Mouse (Mus musculus) limb, embryonic 15.5 days (tissue): ENCODE data around the gene H2-DMb2. TPM values are rescaled to one million over a fixed set of nuclear protein-coding genes. Genes with fewer than 3 reads are reported as not detected.
A peak's percentile ranks its signal among the peaks of the same experiment; 100 is the strongest.

Source experiments
- ATAC-seq: fragments of 200-750 bp; cut with Nextera tagmentation; 2 replicates; pipeline ENCODE4 v1.8.0; 2017; ENCODE audit warnings: low read depth, moderate TSS enrichment; ENCODE audit not compliant: insufficient number of reproducible peaks, low FRiP score, low TSS enrichment
- H3K27ac ChIP-seq: fragments of 300-500 bp; sonication (generic); 2 replicates; pipeline ENCODE4 v1.5.1; 2015; ENCODE audit warnings: moderate library complexity, mild to moderate bottlenecking, inconsistent platforms
- H3K27me3 ChIP-seq: fragments of 300-500 bp; sonication (generic); 2 replicates; pipeline ENCODE4 v1.6.1; 2015; ENCODE audit warnings: inconsistent platforms
- H3K36me3 ChIP-seq: fragments of 300-500 bp; sonication (generic); 2 replicates; pipeline ENCODE4 v1.6.1; 2015; ENCODE audit warnings: inconsistent platforms
- H3K4me1 ChIP-seq: fragments of 300-500 bp; sonication (generic); 2 replicates; pipeline ENCODE4 v1.6.1; 2015; ENCODE audit warnings: inconsistent platforms
- H3K4me2 ChIP-seq: fragments of 300-500 bp; sonication (generic); 2 replicates; pipeline ENCODE4 v1.6.1; 2015; ENCODE audit warnings: mild to moderate bottlenecking, inconsistent platforms
- H3K4me3 ChIP-seq: fragments of 300-500 bp; sonication (generic); 2 replicates; pipeline ENCODE4 v1.5.1; 2015; ENCODE audit warnings: mild to moderate bottlenecking, inconsistent platforms
- H3K9ac ChIP-seq: fragments of 300-500 bp; sonication (generic); 2 replicates; pipeline ENCODE4 v1.6.1; 2015; ENCODE audit warnings: inconsistent platforms
- H3K9me3 ChIP-seq: fragments of 300-500 bp; sonication (generic); 2 replicates; pipeline ENCODE4 v1.6.1; 2016; ENCODE audit warnings: inconsistent platforms
- WGBS: fragments of 180-500 bp; shearing (Covaris S2); methylation state at CpG from one replicate; pipeline ENCODE4 v1.1.7; 2015; 5-methylcytosine and 5-hydroxymethylcytosine counted together
- polyA plus RNA-seq: library from polyadenylated mRNA; unstranded; fragments of >200 nt; fragmentation: Nextera tagmentation; extraction: Ambion mirVana; gene quantifications from 2 replicates; pipeline ENCODE4 v1.2.1, GENCODE M21; 2015

The H2-DMb2 gene
- polyA plus RNA-seq, 1 experiment from 2014 or later = 0.38 TPM

DNA sequence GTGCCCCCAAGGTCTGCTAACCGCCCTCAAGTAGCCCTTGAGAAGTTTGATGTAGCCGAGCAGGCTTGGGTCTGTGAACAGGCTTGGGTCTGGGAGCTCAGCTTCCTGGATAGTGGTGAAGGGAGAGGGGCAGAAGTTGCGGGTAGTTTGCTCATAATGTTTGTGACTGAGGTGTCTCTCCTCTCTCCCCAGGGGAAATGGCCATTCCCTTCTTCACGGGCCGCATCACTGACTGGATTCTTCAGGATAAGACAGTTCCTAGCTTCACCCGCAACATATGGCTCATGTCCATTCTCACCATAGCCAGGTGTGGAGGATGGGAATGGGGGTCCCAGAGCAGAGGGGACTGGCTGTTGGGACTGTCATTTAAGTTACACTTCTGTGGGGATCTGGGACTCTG is 45.9 kb downstream of the H2-DMb2 start:
- Histone ChIP-seq H3K4me3 (no peak overlapping the region), H3K4me1 (peaks cover 18% of the 10 kb centered on the region), H3K9ac (no peak overlapping the region)

DNA sequence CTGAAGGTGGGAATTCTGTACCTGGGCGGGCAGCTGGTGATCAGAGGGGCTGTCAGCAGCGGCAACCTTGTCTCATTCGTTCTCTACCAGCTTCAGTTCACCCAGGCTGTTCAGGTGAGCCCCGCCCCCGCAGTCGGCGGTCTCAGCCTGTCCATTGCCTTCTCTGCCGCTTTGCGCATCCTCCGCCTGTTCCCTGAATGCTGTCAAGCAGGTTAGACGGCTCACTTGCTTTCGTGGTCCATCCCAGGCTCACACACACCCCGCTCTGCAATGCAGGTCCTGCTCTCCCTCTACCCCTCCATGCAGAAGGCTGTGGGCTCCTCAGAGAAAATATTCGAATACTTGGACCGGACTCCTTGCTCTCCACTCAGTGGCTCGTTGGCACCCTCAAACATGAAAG is 49.7 kb downstream of the H2-DMb2 start:
- Histone ChIP-seq H3K9ac (no peak overlapping the region), H3K4me1 (peaks cover 16% of the 10 kb centered on the region), H3K4me3 (no peak overlapping the region), H3K9me3 (no peaks in the 10 kb centered on the region), H3K36me3 (no peaks in the 10 kb centered on the region), H3K27ac (no peak overlapping the region), H3K27me3 (peaks cover 90% of the 10 kb centered on the region), H3K4me2 (no peak overlapping the region)
- 26% methylated on average over 16 of the region's 16 CpGs for WGBS
- ATAC-seq = no peak

More for the DNA sequence above, 45.9 kb downstream of the H2-DMb2 start:
- no peaks in the 10 kb centered on the region for H3K36me3 ChIP-seq
- no peak overlapping the region for H3K4me2 ChIP-seq
- H3K27ac ChIP-seq = no peak overlapping the region
- peaks cover 75% of the 10 kb centered on the region for H3K27me3 ChIP-seq
- 68% methylated on average over 6 of the region's 6 CpGs for WGBS
- no peaks in the 10 kb centered on the region for H3K9me3 ChIP-seq
- no peak for ATAC-seq

DNA sequence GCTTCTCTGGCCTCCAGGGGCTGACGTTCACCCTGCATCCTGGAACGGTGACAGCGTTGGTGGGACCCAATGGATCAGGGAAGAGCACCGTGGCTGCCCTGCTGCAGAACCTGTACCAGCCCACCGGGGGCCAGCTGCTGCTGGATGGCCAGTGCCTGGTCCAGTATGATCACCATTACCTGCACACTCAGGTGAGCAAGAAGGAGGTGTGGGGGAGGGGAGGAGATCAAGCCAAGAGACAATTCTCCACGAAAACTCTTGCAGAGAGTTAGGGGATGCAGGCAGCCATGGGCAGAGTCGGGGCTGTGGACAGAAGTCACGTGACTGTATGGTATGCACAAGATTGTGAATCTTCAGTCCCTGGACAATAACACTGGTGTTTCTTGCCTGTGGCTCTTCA is 50.4 kb downstream of the H2-DMb2 start:
- Histone ChIP-seq H3K9ac (no peak overlapping the region), H3K27me3 (peaks cover 91% of the 10 kb centered on the region), H3K9me3 (no peaks in the 10 kb centered on the region), H3K4me2 (no peak overlapping the region), H3K4me3 (no peak overlapping the region), H3K36me3 (no peaks in the 10 kb centered on the region), H3K4me1 (peaks cover 17% of the 10 kb centered on the region), H3K27ac (no peak overlapping the region)
- ATAC-seq = no peak
- 48% methylated on average over 8 of the region's 8 CpGs for WGBS

DNA sequence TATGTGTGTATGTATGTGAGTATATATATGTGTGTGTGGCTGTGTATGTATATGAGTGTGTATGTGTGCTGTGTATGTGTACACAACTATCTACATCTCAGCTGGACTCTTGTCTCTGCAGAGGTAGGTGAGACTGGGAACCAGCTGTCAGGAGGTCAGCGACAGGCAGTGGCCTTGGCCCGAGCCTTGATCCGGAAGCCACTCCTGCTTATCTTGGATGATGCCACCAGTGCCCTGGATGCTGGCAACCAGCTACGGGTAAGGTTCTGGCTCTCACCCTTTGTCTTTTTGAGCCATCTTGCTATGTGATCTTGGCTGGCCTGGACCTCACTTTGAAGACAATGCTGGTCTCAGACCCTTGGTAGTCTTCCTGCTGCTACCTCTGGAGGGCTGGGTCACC is 51.6 kb downstream of the H2-DMb2 start:
- no peak for ATAC-seq
- Histone ChIP-seq H3K4me2 (no peak overlapping the region), H3K36me3 (no peaks in the 10 kb centered on the region), H3K9ac (no peak overlapping the region), H3K4me3 (no peak overlapping the region), H3K9me3 (no peaks in the 10 kb centered on the region), H3K4me1 (peaks cover 17% of the 10 kb centered on the region), H3K27me3 (peaks cover 92% of the 10 kb centered on the region), H3K27ac (no peak overlapping the region)
- 92% methylated on average over 4 of the region's 4 CpGs for WGBS

DNA sequence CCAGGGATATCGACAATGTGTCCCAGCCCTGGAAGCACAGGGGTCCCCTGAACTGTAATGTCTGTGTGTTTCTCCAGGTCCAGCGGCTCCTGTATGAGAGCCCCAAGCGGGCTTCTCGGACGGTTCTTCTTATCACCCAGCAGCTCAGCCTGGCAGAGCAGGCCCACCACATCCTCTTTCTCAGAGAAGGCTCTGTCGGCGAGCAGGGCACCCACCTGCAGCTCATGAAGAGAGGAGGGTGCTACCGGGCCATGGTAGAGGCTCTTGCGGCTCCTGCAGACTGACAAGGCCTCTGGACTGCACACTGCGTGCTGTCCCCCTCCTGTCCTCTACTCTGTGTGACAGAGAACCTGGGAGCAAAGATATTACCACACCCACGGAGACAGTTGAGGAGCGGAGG is 53.4 kb downstream of the H2-DMb2 start:
- H3K36me3 ChIP-seq = no peaks in the 10 kb centered on the region
- no peaks in the 10 kb centered on the region for H3K9me3 ChIP-seq
- 40% methylated on average over 12 of the region's 12 CpGs for WGBS
- no peak overlapping the region for H3K27ac ChIP-seq
- H3K27me3 ChIP-seq = peaks cover 88% of the 10 kb centered on the region
- peaks cover 17% of the 10 kb centered on the region for H3K4me1 ChIP-seq
- no peak overlapping the region for H3K9ac ChIP-seq
- H3K4me3 ChIP-seq = no peak overlapping the region
- H3K4me2 ChIP-seq = no peak overlapping the region
- no peak for ATAC-seq

DNA sequence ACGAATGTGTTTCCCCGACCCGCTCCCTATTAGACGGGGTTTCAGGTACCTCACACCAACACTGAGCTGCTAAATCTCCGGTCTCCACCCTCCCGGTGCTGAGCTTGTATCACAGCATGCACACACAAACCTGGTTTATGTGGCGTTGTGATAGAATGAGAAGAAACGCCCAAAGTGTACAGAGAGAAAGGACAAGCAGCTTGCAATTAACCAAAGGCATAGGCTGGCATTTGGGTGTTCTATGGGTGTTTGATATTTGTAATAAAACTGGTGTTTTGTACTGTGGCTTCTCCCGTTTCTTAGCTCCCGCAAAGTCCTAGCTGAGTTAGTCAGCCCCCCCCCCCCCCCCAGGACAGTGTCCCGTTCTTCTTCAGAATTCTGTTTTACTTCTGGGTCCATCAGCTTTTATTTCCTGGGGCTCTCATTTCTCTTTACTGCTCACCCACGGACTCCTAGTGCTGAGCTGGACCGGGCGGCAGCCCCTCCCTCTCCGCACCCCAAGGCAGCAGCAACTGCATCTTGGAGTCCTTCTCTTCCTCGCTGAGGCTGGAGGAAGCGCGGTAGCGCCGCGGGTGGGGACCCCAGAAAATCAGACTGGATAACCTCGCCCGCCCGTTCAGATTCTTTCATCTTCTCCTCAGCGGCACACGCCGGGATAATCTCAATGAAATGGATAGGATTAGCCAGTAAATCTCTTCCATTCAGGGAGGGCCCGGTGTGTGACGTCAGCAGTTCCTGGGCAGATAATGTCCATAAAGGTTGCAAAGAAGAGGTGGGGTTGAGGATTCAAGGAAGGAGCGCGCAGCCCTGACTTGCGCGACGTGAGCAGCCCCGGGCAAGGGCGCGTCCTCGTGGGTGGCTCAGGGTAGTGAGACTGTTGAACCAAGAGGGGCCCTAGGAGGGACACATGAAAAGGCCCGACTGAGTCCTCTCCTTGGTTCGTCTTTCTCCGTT is 54.1 kb downstream of the H2-DMb2 start, which contains the start of gene Psmb8:
Gene Psmb8 (plus strand): TSS at position 781 of the 954 bp plus-strand sequence.
- peaks cover 81% of the 10 kb centered on the region for H3K27me3 ChIP-seq
- H3K4me1 ChIP-seq = peaks cover 17% of the 10 kb centered on the region
- H3K9ac ChIP-seq = 0 out of 2 replicates have a peak within 1 kb of the TSS, but pooled peaks have one; percentile 17
- H3K27ac ChIP-seq = no peak within 1 kb of the TSS
- H3K4me3 ChIP-seq = peak within 1 kb of the TSS; percentile 43
- no peaks in the 10 kb centered on the region for H3K36me3 ChIP-seq
- no peaks in the 10 kb centered on the region for H3K9me3 ChIP-seq
- peak; percentile 37; the same call in 1 of the 2 replicates for ATAC-seq
- H3K4me2 ChIP-seq = peak within 1 kb of the TSS; percentile 83
- 5% methylated on average over 41 of the region's 41 CpGs for WGBS

DNA sequence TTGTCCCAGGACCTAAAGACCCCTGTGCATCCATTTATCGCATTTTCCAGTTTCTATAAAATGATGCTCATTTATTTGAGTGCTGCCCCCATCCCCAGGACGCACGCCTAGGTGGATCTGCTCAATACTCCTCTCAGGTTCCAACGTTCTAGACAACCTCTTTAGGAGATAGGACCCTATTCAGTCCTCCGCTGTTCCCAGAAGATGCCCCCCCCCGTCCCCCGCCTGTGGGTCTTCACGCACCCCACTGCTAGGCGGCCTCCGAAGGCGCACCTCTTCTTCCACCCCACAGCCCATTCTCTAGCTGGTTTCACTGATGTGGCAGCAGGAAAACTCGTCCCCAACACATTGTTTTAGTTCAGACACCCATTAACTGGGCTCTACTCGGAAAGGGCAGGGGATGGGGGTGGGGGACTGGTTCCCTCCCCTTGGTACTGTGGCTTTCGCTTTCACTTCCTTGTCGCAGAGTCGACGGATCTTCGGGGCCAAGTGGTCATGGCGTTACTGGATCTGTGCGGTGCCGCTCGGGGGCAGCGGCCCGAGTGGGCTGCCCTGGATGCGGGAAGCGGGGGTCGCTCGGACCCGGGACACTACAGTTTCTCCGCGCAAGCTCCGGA is 54.9 kb downstream of the H2-DMb2 start:
- no peak for ATAC-seq
- Histone ChIP-seq H3K9me3 (no peaks in the 10 kb centered on the region), H3K4me1 (peaks cover 14% of the 10 kb centered on the region), H3K4me3 (peak overlapping the region; percentile 43), H3K36me3 (no peaks in the 10 kb centered on the region), H3K4me2 (peak overlapping the region; percentile 83), H3K9ac (no peak overlapping the region), H3K27ac (no peak overlapping the region), H3K27me3 (peaks cover 77% of the 10 kb centered on the region)
- WGBS = 2% methylated on average over 32 of the region's 32 CpGs

DNA sequence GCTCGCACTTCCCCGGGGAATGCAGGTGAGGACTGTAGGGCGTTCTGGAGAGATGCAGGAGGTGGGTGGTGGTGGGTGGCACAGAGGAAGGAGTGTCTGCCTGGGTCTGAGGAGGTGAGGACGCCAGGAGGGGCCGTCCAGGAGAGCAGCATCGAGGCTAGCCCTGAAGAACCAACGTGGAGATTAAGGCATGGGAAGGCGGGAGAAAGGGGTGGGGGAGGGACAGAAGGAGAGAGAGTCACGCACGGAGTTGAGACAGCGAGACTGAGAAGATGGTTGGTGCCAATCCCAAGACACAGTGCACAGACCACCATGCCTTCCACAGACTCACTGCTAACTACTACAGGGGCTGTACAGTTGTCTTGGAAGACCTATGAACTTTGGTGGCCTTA is 55.4 kb downstream of the H2-DMb2 start:
- no peak for ATAC-seq
- Histone ChIP-seq H3K27me3 (peaks cover 78% of the 10 kb centered on the region), H3K4me1 (peaks cover 14% of the 10 kb centered on the region), H3K9me3 (no peaks in the 10 kb centered on the region), H3K4me3 (peak overlapping the region; percentile 43), H3K27ac (no peak overlapping the region), H3K9ac (no peak overlapping the region), H3K36me3 (no peaks in the 10 kb centered on the region), H3K4me2 (peak overlapping the region; percentile 83)
- WGBS = 8% methylated on average over 11 of the region's 11 CpGs

DNA sequence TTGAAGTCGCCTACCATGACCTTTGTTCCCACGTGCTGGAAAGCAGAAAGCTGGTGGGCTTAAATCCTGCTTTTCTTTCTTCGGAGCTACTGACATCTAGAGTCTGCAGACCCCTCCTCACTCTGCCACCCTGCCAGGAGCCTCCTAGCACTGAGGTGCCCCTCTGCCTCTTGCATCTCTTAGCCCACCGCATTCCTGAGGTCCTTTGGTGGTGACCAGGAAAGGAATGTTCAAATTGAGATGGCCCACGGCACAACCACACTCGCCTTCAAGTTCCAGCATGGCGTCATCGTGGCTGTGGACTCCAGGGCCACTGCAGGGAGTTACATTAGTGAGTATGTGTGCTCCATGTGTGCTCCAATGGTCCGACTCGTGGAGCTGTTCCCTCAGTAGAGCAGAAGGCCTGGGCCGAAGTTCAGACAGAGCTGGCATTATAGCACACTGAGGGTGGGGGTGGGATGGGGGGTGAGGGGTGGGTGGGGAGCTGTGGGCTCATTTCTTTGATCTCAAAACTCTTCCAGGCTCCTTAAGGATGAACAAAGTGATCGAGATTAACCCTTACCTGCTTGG is 56.0 kb downstream of the H2-DMb2 start:
- Histone ChIP-seq H3K27ac (no peak overlapping the region), H3K4me3 (no peak overlapping the region), H3K4me2 (no peak overlapping the region), H3K36me3 (no peaks in the 10 kb centered on the region), H3K9ac (no peak overlapping the region), H3K9me3 (no peaks in the 10 kb centered on the region), H3K4me1 (peaks cover 14% of the 10 kb centered on the region), H3K27me3 (peaks cover 73% of the 10 kb centered on the region)
- ATAC-seq = no peak
- 63% methylated on average over 12 of the region's 12 CpGs for WGBS

DNA sequence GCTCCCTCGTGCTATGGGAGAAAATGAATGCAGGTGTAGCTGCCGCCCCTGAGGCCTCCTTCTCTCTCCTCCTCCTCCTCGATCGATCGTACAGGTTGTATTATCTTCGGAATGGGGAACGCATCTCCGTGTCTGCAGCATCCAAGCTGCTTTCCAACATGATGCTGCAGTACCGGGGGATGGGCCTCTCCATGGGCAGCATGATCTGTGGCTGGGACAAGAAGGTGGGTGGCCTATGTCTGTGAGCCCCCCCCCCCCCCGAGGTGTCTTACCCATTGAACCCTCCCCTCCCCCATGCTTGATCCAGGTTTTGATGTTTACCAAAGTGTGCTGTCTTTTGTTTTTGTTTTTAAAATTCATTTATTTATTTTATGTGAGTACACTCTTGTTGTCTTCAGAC is 56.9 kb downstream of the H2-DMb2 start:
- no peaks in the 10 kb centered on the region for H3K36me3 ChIP-seq
- H3K27me3 ChIP-seq = peaks cover 65% of the 10 kb centered on the region
- H3K4me1 ChIP-seq = peaks cover 17% of the 10 kb centered on the region
- 85% methylated on average over 10 of the region's 10 CpGs for WGBS
- no peak for ATAC-seq
- no peaks in the 10 kb centered on the region for H3K9me3 ChIP-seq
- no peak overlapping the region for H3K9ac ChIP-seq
- H3K4me3 ChIP-seq = no peak overlapping the region
- H3K4me2 ChIP-seq = no peak overlapping the region
- no peak overlapping the region for H3K27ac ChIP-seq

DNA sequence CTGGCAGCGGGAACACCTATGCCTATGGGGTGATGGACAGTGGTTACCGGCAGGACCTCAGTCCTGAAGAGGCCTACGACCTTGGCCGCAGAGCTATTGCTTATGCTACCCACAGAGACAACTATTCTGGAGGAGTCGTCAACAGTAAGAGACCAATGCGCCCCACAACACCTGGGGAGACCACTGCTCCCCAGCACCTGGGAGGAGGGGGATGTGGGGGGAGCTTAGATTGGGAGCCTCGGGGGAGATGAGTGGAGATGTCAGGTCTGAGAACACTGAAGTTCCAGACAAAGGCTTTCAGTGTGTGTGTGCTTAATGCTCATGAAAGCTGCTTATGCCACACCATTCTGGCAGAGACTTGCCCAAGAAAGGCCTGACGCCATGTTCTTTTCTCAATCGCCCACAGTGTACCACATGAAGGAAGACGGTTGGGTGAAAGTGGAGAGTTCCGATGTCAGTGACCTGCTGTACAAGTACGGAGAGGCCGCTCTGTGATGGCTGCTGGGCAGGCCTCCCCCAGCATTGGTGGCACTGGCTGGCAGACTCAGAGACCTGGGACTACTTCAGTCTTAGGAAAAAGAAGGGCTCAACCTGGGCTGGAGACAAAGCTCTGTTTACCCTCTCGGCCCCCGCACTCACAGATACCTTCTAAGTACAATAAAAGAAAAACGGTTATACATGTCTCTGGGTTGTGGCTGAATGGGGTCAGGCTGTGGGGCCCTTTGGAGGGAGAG is 57.8 kb downstream of the H2-DMb2 start:
- no peak overlapping the region for H3K27ac ChIP-seq
- ATAC-seq = no peak
- no peaks in the 10 kb centered on the region for H3K9me3 ChIP-seq
- H3K27me3 ChIP-seq = peaks cover 67% of the 10 kb centered on the region
- H3K4me3 ChIP-seq = no peak overlapping the region
- 85% methylated on average over 16 of the region's 16 CpGs for WGBS
- no peak overlapping the region for H3K4me2 ChIP-seq
- H3K4me1 ChIP-seq = peaks cover 22% of the 10 kb centered on the region
- no peak overlapping the region for H3K9ac ChIP-seq
- H3K36me3 ChIP-seq = no peaks in the 10 kb centered on the region
